8 mouse cellular contexts compared by ENCODE assay signal in genomic region chr2:164879228-164879567, GRCm38 (mm10). TPM values are rescaled to one million over a fixed set of nuclear protein-coding genes. Genes with fewer than 3 reads are reported as not detected.
DNase-seq lines count a peak whose midpoint lies in the region; ATAC-seq and TF ChIP-seq lines count a peak whose summit lies in the region.

Gene Pcif1 (plus strand): TSS chr2:164879304.

- ATAC-seq in erythroblast, adult 5-6 weeks (replicated peaks; ENCODE audit: low FRiP score, poor library complexity, severe bottlenecking) = peak; percentile 58
- ATAC-seq in heart, embryonic 11.5 days (replicated peaks; ENCODE audit: insufficient number of reproducible peaks, low FRiP score, low TSS enrichment) = peak; percentile 84
- peak; percentile 77 for ATAC-seq in kidney, embryonic 16.5 days (ENCODE audit: low FRiP score, low TSS enrichment)

- H3ac ChIP-seq in C2C12 (ENCODE audit: control insufficient read depth, insufficient read length, low read depth) = peak within 1 kb of the TSS; percentile 98

- H3K4me2 ChIP-seq in heart, embryonic 11.5 days = peak within 1 kb of the TSS; percentile 97
- H3K4me2 ChIP-seq in kidney, embryonic 16.5 days (replicated peaks; ENCODE audit: low read depth, low read length) = peak within 1 kb of the TSS; percentile 84

- H3K9me3 ChIP-seq in heart, embryonic 11.5 days (replicated peaks; ENCODE audit: control insufficient read depth, low read length) = no peaks in the 10 kb centered on the region
- H3K9me3 ChIP-seq in kidney, embryonic 16.5 days (ENCODE audit: low read length) = no peaks in the 10 kb centered on the region

- peak within 1 kb of the TSS; percentile 100 for H3K9ac ChIP-seq in heart, embryonic 11.5 days (ENCODE audit: low read depth, low read length)
- peak within 1 kb of the TSS; percentile 100 for H3K9ac ChIP-seq in kidney, embryonic 16.5 days (replicated peaks; ENCODE audit: low read length)

- TF ChIP-seq POLR2A in brain, embryonic 14.5 days (IDR thresholded peaks at IDR 0.05; ENCODE audit: borderline replicate concordance, extremely low read depth, insufficient read depth, insufficient read length, poor library complexity, severe bottlenecking) = peak; percentile 96

- peaks cover 35% of the 10 kb centered on the region for H3K79me3 ChIP-seq in C2C12 (ENCODE audit: low read depth)

- DNase-seq in brain, embryonic 14.5 days (ENCODE audit: low read depth) = peak; percentile 94
- DNase-seq in liver = peak; percentile 94
- DNase-seq in monocyte, adult 2 months (ENCODE audit: low read depth in 1 of 2, low spot score in 2 of 2) = peak; percentile 71 to 85
- peak; percentile 88 to 93 for DNase-seq in spleen, postnatal 36 days (ENCODE audit: low spot score in 2 of 2)

- H3K79me2 ChIP-seq in C2C12 (ENCODE audit: control insufficient read depth, insufficient read depth) = peaks cover 48% of the 10 kb centered on the region

- no peaks in the 10 kb centered on the region for H3K27me3 ChIP-seq in C2C12 (ENCODE audit: control insufficient read depth, insufficient read depth, insufficient read length)
- H3K27me3 ChIP-seq in heart, embryonic 11.5 days (ENCODE audit: control insufficient read depth, insufficient read depth, low read length) = no peaks in the 10 kb centered on the region
- H3K27me3 ChIP-seq in kidney, embryonic 16.5 days (ENCODE audit: insufficient read depth, low read length) = no peaks in the 10 kb centered on the region

- peaks cover 19% of the 10 kb centered on the region for H3K36me3 ChIP-seq in C2C12 (ENCODE audit: control insufficient read depth, insufficient read depth)
- H3K36me3 ChIP-seq in heart, embryonic 11.5 days (ENCODE audit: control insufficient read depth, insufficient read depth, low read length) = peaks cover 3% of the 10 kb centered on the region
- H3K36me3 ChIP-seq in kidney, embryonic 16.5 days (ENCODE audit: insufficient read depth, low read length) = peaks cover 16% of the 10 kb centered on the region

- H3K4me3 ChIP-seq in C2C12 (ENCODE audit: insufficient read depth, poor library complexity, severe bottlenecking) = peak within 1 kb of the TSS; percentile 97
- peak within 1 kb of the TSS; percentile 96 for H3K4me3 ChIP-seq in heart, embryonic 11.5 days (ENCODE audit: low read depth, low read length)
- peak within 1 kb of the TSS; percentile 78 for H3K4me3 ChIP-seq in kidney, embryonic 16.5 days (ENCODE audit: low read length)

- peak within 1 kb of the TSS; percentile 100 for H3K27ac ChIP-seq in heart, embryonic 11.5 days (ENCODE audit: low read depth, low read length)
- H3K27ac ChIP-seq in kidney, embryonic 16.5 days (ENCODE audit: low read length) = peak within 1 kb of the TSS; percentile 100

- peaks cover 7% of the 10 kb centered on the region for H3K4me1 ChIP-seq in heart, embryonic 11.5 days (ENCODE audit: control insufficient read depth, insufficient read depth, low read length)
- peaks cover 47% of the 10 kb centered on the region for H3K4me1 ChIP-seq in kidney, embryonic 16.5 days (ENCODE audit: insufficient read depth, low read length)

- no peak for TF ChIP-seq CTCF in C2C12 (IDR thresholded peaks at IDR 0.05; ENCODE audit: control insufficient read depth, insufficient read depth, insufficient read length)
- no peak for TF ChIP-seq CTCF in brain, embryonic 14.5 days (IDR thresholded peaks at IDR 0.05; ENCODE audit: borderline replicate concordance, extremely low read depth, insufficient read depth, insufficient read length)

- WGBS in heart, embryonic 11.5 days (ENCODE audit: insufficient replicate concordance) = under 1% methylated on average over 36 of the region's 40 CpGs
- under 1% methylated on average over 40 of the region's 40 CpGs for WGBS in kidney, embryonic 16.5 days

TF ChIP-seq in C2C12, 6 proteins besides CTCF, POLR2A, EP300 and RAD21:
- TF ChIP-seq MYOD1 (IDR thresholded peaks at IDR 0.05; ENCODE audit: control insufficient read depth, insufficient read length, low read depth) (no peak), MAX (IDR thresholded peaks at IDR 0.05) (peak; percentile 48)

RNA-seq across cellular contexts. Expression of gene Pcif1, which starts in this region (rescaled TPM):
- 46.5 TPM for polyA plus RNA-seq in C2C12 (2012; fragmentation: generic; extraction: Trizol)
- 55.5 and 60.1 TPM in 2 replicates for polyA plus RNA-seq in brain, embryonic 14.5 days (2012; rRNA removed)
- total RNA-seq in erythroblast, adult 5-6 weeks (2015; ENCODE audit: low replicate concordance) = 5.6 and 22.6 TPM in 2 replicates
- total RNA-seq in erythroblast, adult 5-6 weeks (2017; ENCODE audit: low replicate concordance) = 19.0 and 30.5 TPM in 2 replicates
- 50.1 and 54.8 TPM in 2 replicates for polyA plus RNA-seq in heart, embryonic 11.5 days (2014; fragmentation: Nextera tagmentation; extraction: Ambion mirVana)
- 74.9 and 79.7 TPM in 2 replicates for polyA plus RNA-seq in kidney, embryonic 16.5 days (2015; fragmentation: Nextera tagmentation; extraction: Ambion mirVana)

Comparison
In these comparisons a context has a peak if more than half of its experiments do, and no peak if none do; other contexts are left out.
1. Peak in every context shown above with its lines: DNase-seq, ATAC-seq, H3K4me3 ChIP-seq and H3K27ac ChIP-seq.